Mouse (Mus musculus) heart, embryonic 12.5 days (tissue): ENCODE measurements around the gene Unc45b. TPM values are rescaled to one million over a fixed set of nuclear protein-coding genes. Genes with fewer than 3 reads are reported as not detected.

Experiments used
- ATAC-seq: fragments of 200-750 bp; cut with Nextera tagmentation; 2 replicates; pipeline ENCODE4 v1.8.0; 2017; ENCODE audit warnings: moderate TSS enrichment, moderate library complexity; ENCODE audit not compliant: insufficient number of reproducible peaks, low FRiP score
- H3K27ac ChIP-seq: fragments of 300-500 bp; sonication (generic); 2 replicates; pipeline ENCODE4 v1.5.1; 2016; ENCODE audit warnings: mild to moderate bottlenecking, moderate library complexity; ENCODE audit not compliant: poor library complexity, severe bottlenecking
- H3K27me3 ChIP-seq: fragments of 300-500 bp; sonication (generic); replicated peaks from 2 replicates; pipeline ENCODE4 v1.6.1; 2016; ENCODE audit warnings: mild to moderate bottlenecking, moderate library complexity
- H3K36me3 ChIP-seq: fragments of 300-500 bp; sonication (generic); 2 replicates; pipeline ENCODE4 v1.6.1; 2016; ENCODE audit warnings: mild to moderate bottlenecking, moderate library complexity
- H3K4me1 ChIP-seq: fragments of 300-500 bp; sonication (generic); replicated peaks from 2 replicates; pipeline ENCODE4 v1.6.1; 2016; ENCODE audit warnings: mild to moderate bottlenecking
- H3K4me2 ChIP-seq: fragments of 300-500 bp; sonication (generic); 2 replicates; pipeline ENCODE4 v1.6.1; 2016; ENCODE audit warnings: mild to moderate bottlenecking, moderate library complexity
- H3K4me3 ChIP-seq: fragments of 300-500 bp; sonication (generic); 2 replicates; pipeline ENCODE4 v1.5.1; 2016; ENCODE audit warnings: mild to moderate bottlenecking
- H3K9ac ChIP-seq: fragments of 300-500 bp; sonication (generic); 2 replicates; pipeline ENCODE4 v1.6.1; 2016; ENCODE audit warnings: mild to moderate bottlenecking, moderate library complexity
- H3K9me3 ChIP-seq: fragments of 300-500 bp; sonication (generic); replicated peaks from 2 replicates; pipeline ENCODE4 v1.6.1; 2016; ENCODE audit warnings: mild to moderate bottlenecking, moderate library complexity
- WGBS: fragments of 180-500 bp; shearing (Covaris S2); methylation state at CpG from one replicate; pipeline ENCODE4 v1.1.7; 2016; 5-methylcytosine and 5-hydroxymethylcytosine counted together
- polyA plus RNA-seq: library from polyadenylated mRNA; unstranded; fragments of >200 nt; fragmentation: Nextera tagmentation; extraction: Ambion mirVana; gene quantifications from 2 replicates; pipeline ENCODE4 v1.2.1, GENCODE M21; 2016

Gene Unc45b
- polyA plus RNA-seq, 1 experiment from 2014 or later: 199 TPM

DNA sequence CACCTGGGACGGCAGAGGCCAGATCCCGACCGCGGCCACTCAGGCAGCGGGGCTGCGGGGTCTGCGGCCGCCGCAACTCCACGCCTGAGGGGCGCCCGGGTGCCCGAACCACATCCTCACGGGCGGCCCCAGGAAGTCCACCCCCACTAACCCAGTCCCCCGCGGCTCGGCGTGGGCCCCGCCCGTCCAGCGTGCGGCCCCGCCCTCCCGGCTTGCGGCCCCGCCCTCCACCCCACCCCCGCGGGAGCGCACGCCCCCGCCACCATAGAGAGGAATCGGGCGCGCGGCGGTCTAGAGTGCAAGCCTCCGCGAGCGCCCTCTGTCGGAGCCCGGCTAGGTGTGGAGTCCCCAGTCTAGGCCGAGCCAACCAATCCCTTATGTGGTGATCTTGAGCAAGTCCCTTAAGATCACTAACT is 39.3 kb upstream of the Unc45b start, which contains the start of gene Rffl:
Rffl (minus strand) TSS at position 180 of the 416 bp plus-strand sequence.
- Histone ChIP-seq H3K4me2 (peak within 1 kb of the TSS; percentile 81), H3K9me3 (no peaks in the 10 kb centered on the region), H3K36me3 (no peaks in the 10 kb centered on the region), H3K27ac (peak within 1 kb of the TSS; percentile 66), H3K27me3 (no peaks in the 10 kb centered on the region), H3K9ac (peak within 1 kb of the TSS; percentile 90), H3K4me3 (peak within 1 kb of the TSS; percentile 98), H3K4me1 (peaks cover 11% of the 10 kb centered on the region)
- WGBS: under 1% methylated on average over 43 of the region's 43 CpGs
- ATAC-seq: peak; percentile 89

GRCm38 (mm10) chr11:82874924-82875323 is 35.4 kb upstream of the Unc45b start:
- H3K4me3 ChIP-seq: no peak overlapping the region
- ATAC-seq: 0 out of 2 replicates have a peak, but pooled peaks have one; percentile 27
- no peak overlapping the region for H3K9ac ChIP-seq
- peak overlapping the region; percentile 43 for H3K4me2 ChIP-seq
- H3K4me1 ChIP-seq: peaks cover 9% of the 10 kb centered on the region
- peaks cover 12% of the 10 kb centered on the region for H3K36me3 ChIP-seq
- no peaks in the 10 kb centered on the region for H3K27me3 ChIP-seq
- 0 out of 2 replicates have a peak overlapping the region, but pooled peaks have one; percentile 10 for H3K27ac ChIP-seq
- H3K9me3 ChIP-seq: no peaks in the 10 kb centered on the region
- WGBS: 12% methylated on average over 5 of the region's 5 CpGs

- peaks cover 7% of the 10 kb centered on the region for H3K4me1 ChIP-seq
- no peaks in the 10 kb centered on the region for H3K27me3 ChIP-seq
- no peaks in the 10 kb centered on the region for H3K9me3 ChIP-seq
- no peak overlapping the region for H3K9ac ChIP-seq
- no peak overlapping the region for H3K4me3 ChIP-seq
- H3K4me2 ChIP-seq: no peak overlapping the region
- 84% methylated on average over 5 of the region's 5 CpGs for WGBS
- H3K36me3 ChIP-seq: peaks cover 15% of the 10 kb centered on the region
- no peak overlapping the region for H3K27ac ChIP-seq
- ATAC-seq: no peak
Measured at GRCm38 (mm10) chr11:82875631-82876030, 34.7 kb upstream of the Unc45b start.

GRCm38 (mm10) chr11:82877726-82878344 is 32.5 kb upstream of the Unc45b start:
- Histone ChIP-seq H3K27ac (no peak overlapping the region), H3K9me3 (no peaks in the 10 kb centered on the region), H3K4me2 (no peak overlapping the region), H3K36me3 (peaks cover 29% of the 10 kb centered on the region), H3K4me1 (peaks cover 7% of the 10 kb centered on the region), H3K4me3 (no peak overlapping the region), H3K9ac (no peak overlapping the region), H3K27me3 (no peaks in the 10 kb centered on the region)
- no peak for ATAC-seq
- 80% methylated on average over 7 of the region's 7 CpGs for WGBS

- no peaks in the 10 kb centered on the region for H3K9me3 ChIP-seq
- 71% methylated on average over 8 of the region's 8 CpGs for WGBS
- no peak for ATAC-seq
- H3K27me3 ChIP-seq: no peaks in the 10 kb centered on the region
- peaks cover 30% of the 10 kb centered on the region for H3K36me3 ChIP-seq
- peaks cover 1% of the 10 kb centered on the region for H3K4me1 ChIP-seq
- no peak overlapping the region for H3K4me3 ChIP-seq
- no peak overlapping the region for H3K27ac ChIP-seq
- no peak overlapping the region for H3K4me2 ChIP-seq
- no peak overlapping the region for H3K9ac ChIP-seq
Measured at GRCm38 (mm10) chr11:82883180-82883579, 27.2 kb upstream of the Unc45b start.

DNA sequence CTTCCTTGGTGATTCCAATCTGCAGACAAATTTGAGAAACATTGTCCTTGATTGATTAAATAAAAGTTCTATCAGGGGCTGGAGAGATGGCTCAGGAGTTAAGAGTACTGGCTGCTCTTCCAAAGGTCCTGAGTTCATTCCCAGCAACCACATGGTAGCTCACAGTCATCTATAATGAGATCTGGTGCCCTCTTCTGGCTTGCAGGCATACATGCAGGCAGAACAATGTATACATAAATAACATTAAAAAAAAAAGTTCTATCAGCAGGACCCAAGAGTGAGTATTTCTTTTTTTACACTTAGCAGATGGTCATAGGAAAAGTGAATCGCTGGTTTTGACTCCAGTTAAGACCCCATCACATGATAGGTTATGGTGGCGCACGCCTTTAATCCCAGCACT is 23.8 kb upstream of the Unc45b start:
- Histone ChIP-seq H3K36me3 (peaks cover 13% of the 10 kb centered on the region), H3K4me1 (peaks cover 17% of the 10 kb centered on the region), H3K4me3 (no peak overlapping the region), H3K27ac (no peak overlapping the region), H3K9me3 (no peaks in the 10 kb centered on the region), H3K4me2 (no peak overlapping the region), H3K9ac (no peak overlapping the region), H3K27me3 (no peaks in the 10 kb centered on the region; the same call in 1 of the 2 replicates)
- no peak for ATAC-seq
- 82% methylated on average over 3 of the region's 3 CpGs for WGBS

GRCm38 (mm10) chr11:82888491-82888946 is 21.8 kb upstream of the Unc45b start:
- peaks cover 17% of the 10 kb centered on the region for H3K4me1 ChIP-seq
- no peak overlapping the region for H3K27ac ChIP-seq
- H3K9me3 ChIP-seq: no peaks in the 10 kb centered on the region
- no peak for ATAC-seq
- no peak overlapping the region; the same call in 1 of the 2 replicates for H3K9ac ChIP-seq
- H3K36me3 ChIP-seq: no peaks in the 10 kb centered on the region
- no peaks in the 10 kb centered on the region; the same call in 1 of the 2 replicates for H3K27me3 ChIP-seq
- 0 out of 2 replicates have a peak overlapping the region, but pooled peaks have one; percentile 6 for H3K4me2 ChIP-seq
- no peak overlapping the region for H3K4me3 ChIP-seq
- whole genome bisulfite sequencing: 69% methylated on average over 10 of the region's 10 CpGs

GRCm38 (mm10) chr11:82889524-82890341 is 20.6 kb upstream of the Unc45b start:
- Histone ChIP-seq H3K4me3 (peak overlapping the region; percentile 74), H3K27ac (peak overlapping the region; percentile 62), H3K9ac (peak overlapping the region; percentile 80), H3K27me3 (no peaks in the 10 kb centered on the region; the same call in 1 of the 2 replicates), H3K4me1 (peaks cover 17% of the 10 kb centered on the region), H3K4me2 (peak overlapping the region; percentile 92), H3K9me3 (no peaks in the 10 kb centered on the region), H3K36me3 (no peaks in the 10 kb centered on the region)
- WGBS: 7% methylated on average over 31 of the region's 31 CpGs
- peak; percentile 16 for ATAC-seq

GRCm38 (mm10) chr11:82890342-82890762 is 20.0 kb upstream of the Unc45b start, which contains the start of gene Rad51d:
Rad51d (minus strand) TSS chr11:82890614.
- H3K27me3 ChIP-seq: no peaks in the 10 kb centered on the region; the same call in 1 of the 2 replicates
- peaks cover 17% of the 10 kb centered on the region for H3K4me1 ChIP-seq
- no peaks in the 10 kb centered on the region for H3K36me3 ChIP-seq
- ATAC-seq: peak; percentile 93
- H3K4me3 ChIP-seq: peak within 1 kb of the TSS; percentile 74
- no peaks in the 10 kb centered on the region for H3K9me3 ChIP-seq
- WGBS: 0% methylated on average over 26 of the region's 26 CpGs
- peak within 1 kb of the TSS; percentile 80 for H3K9ac ChIP-seq
- peak within 1 kb of the TSS; percentile 92 for H3K4me2 ChIP-seq
- H3K27ac ChIP-seq: peak within 1 kb of the TSS; percentile 62

DNA sequence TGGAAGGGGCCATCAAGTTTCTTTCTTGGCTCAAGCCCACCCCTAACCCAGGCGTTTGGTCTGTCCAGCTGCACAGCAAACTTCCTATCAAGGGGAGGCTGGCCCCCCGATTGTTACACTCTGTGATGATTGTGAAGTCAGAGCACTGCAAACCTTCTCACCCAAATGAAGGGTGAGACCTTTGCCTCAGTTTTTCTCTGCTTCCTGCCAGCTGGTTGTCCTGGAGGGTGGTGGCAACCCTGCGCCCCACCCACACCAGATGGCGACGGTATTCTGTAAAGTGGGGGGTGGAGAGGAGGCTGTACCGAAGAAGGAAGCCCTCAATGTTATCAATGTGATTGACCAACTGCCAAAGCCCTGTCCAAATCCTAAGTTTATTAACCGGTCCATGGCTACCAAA is 18.4 kb upstream of the Unc45b start, which contains the start of gene Fndc8:
Fndc8 (plus strand) TSS at position 189 of the 400 bp plus-strand sequence.
- no peaks in the 10 kb centered on the region for H3K36me3 ChIP-seq
- no peak within 1 kb of the TSS for H3K27ac ChIP-seq
- H3K27me3 ChIP-seq: no peaks in the 10 kb centered on the region; the same call in 1 of the 2 replicates
- H3K4me3 ChIP-seq: no peak within 1 kb of the TSS
- no peaks in the 10 kb centered on the region for H3K9me3 ChIP-seq
- H3K4me1 ChIP-seq: peaks cover 17% of the 10 kb centered on the region
- H3K4me2 ChIP-seq: no peak within 1 kb of the TSS
- WGBS: 44% methylated on average over 7 of the region's 7 CpGs
- ATAC-seq: no peak
- H3K9ac ChIP-seq: no peak within 1 kb of the TSS

- Histone ChIP-seq H3K27ac (no peak overlapping the region), H3K36me3 (peaks cover 44% of the 10 kb centered on the region), H3K27me3 (no peaks in the 10 kb centered on the region), H3K4me2 (no peak overlapping the region), H3K4me1 (no peaks in the 10 kb centered on the region), H3K9ac (no peak overlapping the region), H3K4me3 (no peak overlapping the region), H3K9me3 (no peaks in the 10 kb centered on the region)
- no peak for ATAC-seq
- WGBS: 79% methylated on average over 10 of the region's 10 CpGs
Measured at GRCm38 (mm10) chr11:82897478-82897877, 12.9 kb upstream of the Unc45b start.
